Mouse (Mus musculus) limb, embryonic 12.5 days (tissue): Measurements from ENCODE around the gene Skap2. TPM values are rescaled to one million over a fixed set of nuclear protein-coding genes. Genes with fewer than 3 reads are reported as not detected.

Experiments used
- ATAC-seq: fragments of 200-750 bp; cut with Nextera tagmentation; 2 replicates; pipeline ENCODE4 v1.8.0; 2017; ENCODE audit warnings: low read depth, moderate TSS enrichment; ENCODE audit not compliant: insufficient number of reproducible peaks, insufficient read depth, low FRiP score, low TSS enrichment
- H3K27ac ChIP-seq: fragments of 300-500 bp; sonication (generic); 2 replicates; pipeline ENCODE4 v1.5.1; 2016; ENCODE audit warnings: mild to moderate bottlenecking, moderate library complexity
- H3K27me3 ChIP-seq: fragments of 300-500 bp; sonication (generic); 2 replicates; pipeline ENCODE4 v1.6.1; 2016; ENCODE audit warnings: mild to moderate bottlenecking, moderate library complexity
- H3K36me3 ChIP-seq: fragments of 300-500 bp; sonication (generic); 2 replicates; pipeline ENCODE4 v1.6.1; 2016; ENCODE audit warnings: mild to moderate bottlenecking, moderate library complexity
- H3K4me1 ChIP-seq: fragments of 300-500 bp; sonication (generic); replicated peaks from 2 replicates; pipeline ENCODE4 v1.6.1; 2016
- H3K4me2 ChIP-seq: fragments of 300-500 bp; sonication (generic); 2 replicates; pipeline ENCODE4 v1.6.1; 2016; ENCODE audit warnings: mild to moderate bottlenecking, moderate library complexity
- H3K4me3 ChIP-seq: fragments of 300-500 bp; sonication (generic); replicated peaks from 2 replicates; pipeline ENCODE4 v1.5.1; 2016; ENCODE audit warnings: mild to moderate bottlenecking
- H3K9ac ChIP-seq: fragments of 300-500 bp; sonication (generic); replicated peaks from 2 replicates; pipeline ENCODE4 v1.6.1; 2016; ENCODE audit warnings: mild to moderate bottlenecking, moderate library complexity
- H3K9me3 ChIP-seq: fragments of 300-500 bp; sonication (generic); 2 replicates; pipeline ENCODE4 v1.6.1; 2016; ENCODE audit warnings: mild to moderate bottlenecking, moderate library complexity
- WGBS: fragments of 180-500 bp; shearing (Covaris S2); methylation state at CpG from one replicate; pipeline ENCODE4 v1.1.7; 2016; 5-methylcytosine and 5-hydroxymethylcytosine counted together
- polyA plus RNA-seq: library from polyadenylated mRNA; unstranded; fragments of >200 nt; fragmentation: Nextera tagmentation; extraction: Ambion mirVana; gene quantifications from 2 replicates; pipeline ENCODE4 v1.2.1, GENCODE M21; 2016

The Skap2 gene
- 14.4 and 14.6 TPM in 2 replicates for polyA plus RNA-seq

DNA sequence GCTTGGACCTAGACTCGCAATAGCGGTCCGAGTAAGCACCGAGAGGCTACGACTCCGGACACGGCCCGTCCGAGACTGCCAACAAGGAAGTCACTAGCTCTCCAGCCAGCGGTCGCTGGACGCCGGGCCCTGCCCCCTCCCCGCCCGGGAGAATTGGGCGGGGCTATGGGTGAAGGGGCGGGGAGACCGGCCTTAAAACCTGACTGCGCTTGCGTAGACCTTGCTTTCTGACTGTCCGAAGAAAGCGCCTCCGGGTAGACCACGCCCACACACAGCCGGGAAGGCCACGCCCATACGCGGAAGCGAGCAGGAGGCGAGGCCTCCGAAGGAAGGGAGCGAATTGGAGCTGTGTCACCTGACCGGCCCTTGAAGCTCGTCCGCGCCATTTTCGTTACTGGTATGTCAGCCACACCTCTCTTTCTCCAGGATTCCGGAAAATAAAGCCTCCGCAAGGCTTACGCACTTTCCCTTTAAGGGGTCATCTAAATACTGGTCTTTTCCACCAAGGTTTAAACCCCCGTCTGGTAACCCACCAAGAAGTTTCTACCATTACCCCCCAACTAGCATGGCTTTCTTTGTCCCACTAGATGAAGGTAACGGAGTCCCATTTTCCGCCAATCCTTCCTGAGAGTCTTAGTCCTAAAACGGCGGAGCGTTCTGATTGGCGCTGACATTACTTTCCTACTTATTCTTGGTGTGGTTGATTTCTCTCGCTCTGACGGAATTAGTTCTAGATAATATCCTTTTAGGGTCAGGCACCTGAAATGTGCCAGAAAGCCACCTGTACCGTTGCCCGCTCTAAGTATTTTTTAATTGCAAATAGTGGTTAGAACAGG is at the start of gene Skap2:
Gene Skap2 (minus strand): TSS at position 141 of the 836 bp plus-strand sequence.
- 0 out of 2 replicates have a peak within 1 kb of the TSS, but pooled peaks have one; percentile 41 for H3K27ac ChIP-seq
- peaks cover 23% of the 10 kb centered on the region for H3K27me3 ChIP-seq
- ATAC-seq, result peak; percentile 97
- no peaks in the 10 kb centered on the region for H3K36me3 ChIP-seq
- H3K9ac ChIP-seq, result peak within 1 kb of the TSS; percentile 44; the same call in 1 of the 2 replicates
- WGBS, result under 1% methylated on average over 51 of the region's 51 CpGs
- H3K4me1 ChIP-seq, result peaks cover 12% of the 10 kb centered on the region
- H3K9me3 ChIP-seq, result no peaks in the 10 kb centered on the region
- H3K4me2 ChIP-seq, result peak within 1 kb of the TSS; percentile 83
- peak within 1 kb of the TSS; percentile 63 for H3K4me3 ChIP-seq

DNA sequence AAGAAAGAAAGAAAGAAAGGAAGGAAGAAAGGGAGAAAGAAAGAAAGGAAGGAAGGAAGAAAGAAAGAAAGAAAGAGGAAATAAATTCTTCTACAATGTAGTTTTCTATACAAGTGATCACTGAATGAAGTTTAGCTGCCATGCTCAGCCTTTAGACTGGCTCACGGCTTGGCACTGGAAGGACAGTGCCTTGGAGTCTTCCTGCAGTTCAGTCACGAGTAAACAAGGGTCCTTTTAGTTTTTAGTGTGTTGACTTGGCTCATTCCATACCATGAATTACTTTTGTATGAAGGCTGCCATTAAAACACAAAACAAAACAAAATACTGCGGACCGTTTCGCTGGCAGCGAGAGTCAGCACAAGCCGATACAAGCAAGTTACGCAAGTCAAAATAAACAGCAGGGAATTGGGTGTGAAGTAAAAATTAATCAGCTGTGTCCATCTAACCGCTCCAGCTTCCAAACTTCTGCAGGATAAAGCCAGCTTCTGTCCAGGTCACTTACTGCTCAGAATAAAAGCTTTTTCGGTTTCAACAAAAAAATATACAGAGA is 46.6 kb upstream of the Skap2 start:
- H3K9me3 ChIP-seq, result no peaks in the 10 kb centered on the region
- peaks cover 26% of the 10 kb centered on the region for H3K4me1 ChIP-seq
- WGBS, result 74% methylated on average over 10 of the region's 10 CpGs
- H3K4me2 ChIP-seq, result no peak overlapping the region
- H3K27ac ChIP-seq, result no peak overlapping the region
- no peak overlapping the region for H3K4me3 ChIP-seq
- H3K27me3 ChIP-seq, result peaks cover 47% of the 10 kb centered on the region
- no peak overlapping the region for H3K9ac ChIP-seq
- ATAC-seq, result no peak
- H3K36me3 ChIP-seq, result no peaks in the 10 kb centered on the region

DNA sequence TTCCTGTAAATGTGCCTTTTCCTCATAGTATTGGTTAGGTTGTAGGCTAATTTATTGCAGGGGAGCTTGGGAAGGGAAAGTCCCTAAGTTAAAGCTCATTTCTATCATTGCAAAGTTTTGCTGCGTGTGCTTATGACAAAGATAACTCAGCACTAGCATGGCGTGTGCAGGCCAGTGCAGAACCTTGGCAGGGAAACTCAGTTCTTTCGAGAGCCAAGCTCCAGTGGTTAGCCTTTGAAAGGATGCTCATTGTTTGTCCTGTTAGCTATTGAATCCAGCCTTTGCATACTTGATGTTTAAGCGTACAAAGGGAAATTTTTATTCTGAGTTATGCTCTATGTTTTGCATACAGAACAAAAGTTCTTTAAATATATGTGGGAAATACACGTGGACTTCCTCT is 45.8 kb upstream of the Skap2 start:
- no peak overlapping the region for H3K4me3 ChIP-seq
- H3K9ac ChIP-seq, result no peak overlapping the region
- ATAC-seq, result no peak
- no peak overlapping the region for H3K27ac ChIP-seq
- peaks cover 47% of the 10 kb centered on the region for H3K27me3 ChIP-seq
- H3K9me3 ChIP-seq, result no peaks in the 10 kb centered on the region
- 77% methylated on average over 5 of the region's 5 CpGs for WGBS
- no peak overlapping the region for H3K4me2 ChIP-seq
- H3K4me1 ChIP-seq, result peaks cover 33% of the 10 kb centered on the region
- H3K36me3 ChIP-seq, result no peaks in the 10 kb centered on the region

DNA sequence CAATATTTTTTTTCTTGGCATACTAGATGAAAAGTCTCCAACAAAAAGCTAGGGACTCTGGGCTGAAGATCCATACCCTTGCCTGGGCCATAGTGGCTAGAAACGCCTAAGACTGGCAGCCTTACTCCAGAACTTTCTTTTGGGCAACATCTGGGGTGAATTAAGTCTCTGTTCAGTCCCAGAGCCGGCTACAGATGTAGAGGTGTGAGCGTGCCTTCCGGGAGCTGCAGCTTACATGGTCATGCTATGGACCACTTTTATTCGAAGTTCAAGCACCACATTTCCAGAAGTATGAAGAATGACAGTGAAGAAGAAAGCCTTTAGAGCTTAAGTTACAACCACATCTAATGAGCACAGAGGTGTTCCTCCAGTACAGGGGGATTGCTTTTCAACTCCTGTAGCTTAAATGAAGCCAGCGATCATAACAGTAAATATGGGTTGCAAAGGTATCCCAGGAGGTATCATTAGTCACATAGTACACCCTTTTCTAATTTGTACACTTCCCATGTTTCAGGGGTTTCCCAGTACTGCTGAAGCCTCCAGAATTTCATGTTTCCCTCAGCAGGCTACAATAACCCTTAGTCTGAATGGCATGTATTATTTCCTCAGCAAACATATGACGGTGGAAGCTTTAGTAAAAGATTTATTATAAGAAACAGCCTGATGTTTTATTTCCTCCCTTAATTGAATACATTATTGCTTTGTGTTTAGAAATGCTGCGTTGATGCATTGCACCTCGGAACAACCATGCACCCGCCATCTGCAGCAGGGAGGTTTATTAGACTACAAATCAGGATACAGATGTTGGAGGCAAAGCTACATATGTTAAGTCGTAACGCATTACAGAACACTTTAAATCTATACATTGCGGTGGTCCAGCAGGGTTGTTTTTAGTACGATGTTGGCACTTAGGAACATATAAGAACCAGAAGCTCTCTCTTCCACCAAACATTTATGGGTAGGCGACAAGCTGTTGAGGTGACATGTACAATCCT is 41.5 kb upstream of the Skap2 start:
- Histone ChIP-seq H3K4me1 (peaks cover 45% of the 10 kb centered on the region), H3K4me2 (peak overlapping the region; percentile 9), H3K9ac (no peak overlapping the region), H3K4me3 (no peak overlapping the region), H3K27me3 (peaks cover 37% of the 10 kb centered on the region), H3K36me3 (no peaks in the 10 kb centered on the region), H3K9me3 (no peaks in the 10 kb centered on the region), H3K27ac (peak overlapping the region; percentile 57; the same call in 1 of the 2 replicates)
- WGBS, result 11% methylated on average over 15 of the region's 15 CpGs
- peak; percentile 78 for ATAC-seq

DNA sequence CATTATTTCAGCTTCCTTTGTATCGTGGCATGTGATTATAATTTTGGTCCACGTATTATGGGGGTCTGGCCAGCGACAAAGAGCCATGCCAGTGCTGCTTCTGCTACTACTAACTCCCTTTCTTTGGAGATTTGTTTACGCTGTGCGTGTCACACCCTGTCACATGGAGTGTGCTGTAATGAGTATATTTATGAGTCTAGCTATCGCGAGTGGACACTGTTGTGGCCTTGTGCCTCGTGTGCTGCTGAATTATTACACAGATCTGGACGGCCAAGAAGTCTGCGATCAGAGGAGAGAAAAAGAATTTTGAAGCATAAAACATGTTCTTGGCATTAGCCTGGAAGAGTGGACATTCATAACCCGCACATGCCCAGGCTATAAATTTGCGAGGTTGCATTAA is 37.7 kb upstream of the Skap2 start:
- H3K4me2 ChIP-seq, result no peak overlapping the region
- WGBS, result 53% methylated on average over 12 of the region's 12 CpGs
- no peaks in the 10 kb centered on the region for H3K9me3 ChIP-seq
- H3K4me3 ChIP-seq, result no peak overlapping the region
- H3K36me3 ChIP-seq, result no peaks in the 10 kb centered on the region
- no peak for ATAC-seq
- H3K4me1 ChIP-seq, result peaks cover 33% of the 10 kb centered on the region
- no peak overlapping the region for H3K27ac ChIP-seq
- no peak overlapping the region for H3K9ac ChIP-seq
- peaks cover 22% of the 10 kb centered on the region for H3K27me3 ChIP-seq

DNA sequence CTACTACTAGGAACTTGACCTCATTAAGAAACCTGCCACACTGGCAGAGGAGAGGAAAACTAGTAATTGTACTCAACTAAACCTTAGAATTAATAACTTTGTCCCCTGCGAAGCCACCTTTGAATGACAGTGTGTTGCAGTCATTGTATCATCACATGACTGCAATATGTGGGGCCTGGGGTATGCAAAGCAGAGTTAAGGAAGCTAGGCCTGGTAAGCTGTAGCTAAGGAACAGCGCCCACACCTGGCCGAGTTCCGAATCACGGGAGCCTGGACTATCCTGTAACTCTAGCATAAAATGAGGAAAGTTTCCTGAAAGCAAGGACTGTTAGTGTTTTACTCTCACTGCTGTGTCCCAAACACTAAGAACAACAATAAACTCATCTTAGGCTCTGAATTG is 33.2 kb upstream of the Skap2 start:
- no peak for ATAC-seq
- no peak overlapping the region for H3K9ac ChIP-seq
- no peak overlapping the region for H3K27ac ChIP-seq
- H3K27me3 ChIP-seq, result peaks cover 15% of the 10 kb centered on the region; the same call in 1 of the 2 replicates
- H3K4me3 ChIP-seq, result no peak overlapping the region
- peaks cover 10% of the 10 kb centered on the region for H3K4me1 ChIP-seq
- H3K4me2 ChIP-seq, result no peak overlapping the region
- no peaks in the 10 kb centered on the region for H3K9me3 ChIP-seq
- no peaks in the 10 kb centered on the region for H3K36me3 ChIP-seq
- WGBS, result 58% methylated on average over 5 of the region's 5 CpGs

DNA sequence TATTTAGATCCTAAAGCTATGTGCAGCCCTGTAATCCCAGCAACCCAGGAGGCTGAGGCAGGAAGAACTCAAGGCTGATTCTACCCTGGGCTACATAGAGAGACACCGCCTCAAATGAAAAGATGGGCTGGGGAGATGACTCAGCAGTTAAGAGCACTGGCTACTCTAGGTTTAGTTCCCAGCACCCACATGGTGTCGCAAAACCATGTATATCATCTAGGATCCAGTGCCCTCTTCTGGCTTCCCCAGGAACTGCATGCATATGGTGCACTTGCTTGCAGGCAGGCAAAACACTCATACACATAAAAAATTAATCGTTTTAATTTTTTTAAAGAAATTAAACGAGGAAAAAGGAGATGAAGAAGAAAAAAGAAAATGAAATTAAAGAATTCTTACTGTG is 23.7 kb upstream of the Skap2 start:
- no peaks in the 10 kb centered on the region for H3K27me3 ChIP-seq
- H3K9ac ChIP-seq, result no peak overlapping the region
- no peak overlapping the region for H3K27ac ChIP-seq
- 86% methylated on average over 4 of the region's 4 CpGs for WGBS
- peaks cover 5% of the 10 kb centered on the region; the same call in 1 of the 2 replicates for H3K9me3 ChIP-seq
- ATAC-seq, result no peak
- H3K4me3 ChIP-seq, result no peak overlapping the region
- H3K4me2 ChIP-seq, result no peak overlapping the region
- 0 out of 2 replicates have a peak, but pooled peaks cover 7% of the 10 kb centered on the region for H3K4me1 ChIP-seq
- H3K36me3 ChIP-seq, result no peaks in the 10 kb centered on the region

DNA sequence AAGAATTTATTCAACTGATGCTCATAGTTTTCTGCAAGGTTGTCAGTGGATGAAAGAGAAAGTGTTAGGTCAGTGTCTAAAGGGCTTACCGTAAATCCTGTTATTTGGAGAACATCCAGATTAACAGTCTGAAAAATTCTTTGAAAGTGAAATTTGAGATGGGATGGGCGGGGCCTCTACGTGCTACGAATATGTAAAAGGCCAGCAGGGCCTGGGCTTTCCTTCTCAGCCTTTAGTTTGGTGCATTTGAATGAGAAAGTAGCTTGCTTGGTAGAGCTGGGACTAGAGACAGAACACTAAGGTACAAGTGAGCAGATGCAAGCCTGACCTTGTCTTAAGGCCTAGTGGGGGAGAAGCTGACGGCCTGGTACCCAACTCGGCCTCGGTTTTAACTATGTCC is 18.8 kb upstream of the Skap2 start:
- Histone ChIP-seq H3K9ac (no peak overlapping the region), H3K4me1 (0 out of 2 replicates have a peak, but pooled peaks cover 4% of the 10 kb centered on the region), H3K27me3 (no peaks in the 10 kb centered on the region), H3K9me3 (peaks cover 4% of the 10 kb centered on the region; the same call in 1 of the 2 replicates), H3K4me3 (no peak overlapping the region), H3K27ac (no peak overlapping the region), H3K36me3 (no peaks in the 10 kb centered on the region), H3K4me2 (no peak overlapping the region)
- no peak for ATAC-seq
- 35% methylated on average over 7 of the region's 7 CpGs for WGBS

DNA sequence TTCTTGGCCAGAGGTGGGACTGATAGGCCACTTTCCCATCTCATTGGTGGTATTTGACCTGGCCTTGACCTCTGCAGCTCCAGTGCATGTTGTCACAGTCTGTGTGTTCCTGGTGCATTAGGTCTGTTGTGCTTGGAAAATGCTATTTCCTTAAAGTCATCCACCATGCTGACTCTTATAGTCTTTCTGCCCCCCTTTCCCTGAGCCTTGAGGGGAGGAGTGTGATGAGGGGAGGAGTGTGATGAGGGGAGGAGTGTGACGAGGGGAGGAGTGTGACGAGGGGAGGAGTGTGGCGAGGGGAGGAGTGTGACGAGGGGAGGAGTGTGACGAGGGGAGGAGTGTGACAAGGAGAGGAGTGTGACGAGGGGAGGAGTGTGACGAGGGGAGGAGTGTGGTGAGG is 15.8 kb upstream of the Skap2 start:
- Histone ChIP-seq H3K9ac (no peak overlapping the region), H3K4me1 (0 out of 2 replicates have a peak, but pooled peaks cover 4% of the 10 kb centered on the region), H3K9me3 (no peaks in the 10 kb centered on the region), H3K27me3 (no peaks in the 10 kb centered on the region), H3K4me3 (no peak overlapping the region), H3K27ac (no peak overlapping the region), H3K36me3 (no peaks in the 10 kb centered on the region), H3K4me2 (no peak overlapping the region)
- 75% methylated on average over 7 of the region's 7 CpGs for WGBS
- no peak for ATAC-seq

DNA sequence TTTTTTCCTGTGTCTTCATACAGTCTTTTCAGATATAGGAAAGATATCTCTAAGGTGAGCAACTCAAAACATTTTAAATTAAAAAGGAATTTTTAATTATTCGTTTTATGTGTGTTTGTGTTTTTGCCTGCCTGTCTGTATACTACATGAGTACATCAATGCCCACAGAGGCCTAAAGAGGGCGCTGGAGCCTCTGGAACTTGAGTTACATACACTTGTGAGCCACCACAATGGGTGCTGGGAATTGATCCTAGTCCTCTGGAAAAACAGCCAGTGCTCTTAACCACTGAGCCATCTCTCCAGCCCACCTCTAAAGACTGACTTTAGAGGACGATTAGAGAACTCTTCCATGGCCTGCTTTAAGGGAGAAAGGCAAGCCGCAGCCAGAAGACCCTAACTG is 14.8 kb upstream of the Skap2 start:
- Histone ChIP-seq H3K36me3 (no peaks in the 10 kb centered on the region), H3K4me2 (no peak overlapping the region), H3K27ac (no peak overlapping the region), H3K9me3 (no peaks in the 10 kb centered on the region), H3K9ac (no peak overlapping the region), H3K4me1 (0 out of 2 replicates have a peak, but pooled peaks cover 4% of the 10 kb centered on the region), H3K4me3 (no peak overlapping the region), H3K27me3 (no peaks in the 10 kb centered on the region)
- 83% methylated on average over 4 of the region's 4 CpGs for WGBS
- ATAC-seq, result no peak
